Comparison of ENCODE assay signal across 25 mouse cellular contexts in the genomic region with DNA sequence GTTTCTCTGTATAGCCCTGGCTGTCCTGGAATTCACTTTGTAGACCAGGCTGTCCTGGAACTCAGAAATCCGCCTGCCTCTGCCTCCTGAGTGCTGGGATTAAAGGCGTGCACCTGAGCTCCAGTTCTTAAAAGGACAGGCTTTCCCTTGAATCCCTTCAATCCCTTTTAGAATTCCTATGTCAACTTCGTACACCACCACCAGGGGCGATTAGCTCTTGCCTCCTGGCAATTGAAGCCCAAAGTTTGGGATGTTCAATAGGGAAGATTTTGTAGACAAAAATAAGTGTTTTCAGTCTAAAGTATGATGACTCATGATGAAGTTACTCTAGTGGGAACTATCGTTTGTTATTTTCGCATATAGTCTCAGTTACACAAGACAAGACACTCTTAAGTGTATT. TPM values are rescaled to one million over a fixed set of nuclear protein-coding genes. Genes with fewer than 3 reads are reported as not detected.
DNase-seq lines count a peak whose midpoint lies in the region; ATAC-seq and TF ChIP-seq lines count a peak whose summit lies in the region.
"Had no signal": no experiment of that assay in that cellular context is flagged by ENCODE, and none has a peak within 500 bp of the region (broad histone marks: within the 10 kb centered on the region; RNA-seq: fewer than 3 reads in every experiment).

No protein-coding gene starts in this region.

- no peaks in the 10 kb centered on the region for H3K27me3 ChIP-seq in midbrain, embryonic 11.5 days (ENCODE audit: control insufficient read depth, insufficient read depth, low read length)
- no peaks in the 10 kb centered on the region for H3K27me3 ChIP-seq in midbrain, embryonic 16.5 days (ENCODE audit: control insufficient read depth, insufficient read depth, low read depth, low read length)
- H3K27me3 ChIP-seq in Patski, result no peaks in the 10 kb centered on the region
- H3K27me3 ChIP-seq: CH12.LX; embryonic facial prominence, embryonic 12.5 days; forebrain, embryonic 13.5 days; forebrain, embryonic 15.5 days had no signal

- CTCF ChIA-PET in Patski (lab: Charles Lee), result interaction anchor here (1.3 to 1.8 kb wide), 3 partner anchors 8 to 43 kb away, joined by 3 to 6 read pairs (median 3); partner anchors contain the start of gene Slc16a14

- no peak for ATAC-seq in midbrain, embryonic 11.5 days (ENCODE audit: low FRiP score)
- ATAC-seq in midbrain, embryonic 16.5 days, result no peak
- ATAC-seq in Patski, result no peak
- ATAC-seq: CD4-positive, CD25-positive, alpha-beta regulatory T cell, adult 4 months; forebrain, embryonic 13.5 days; forebrain, embryonic 15.5 days; forebrain, postnatal 0 days had no signal

- in situ Hi-C loops in Patski (cut with MboI; ENCODE audit: low pct_unique_long_range_greater_than_20kb), result loop anchor here (25.0 kb wide), 1 partner anchor 1160 kb away; no protein-coding TSS in a partner anchor

- H3K4me3 ChIP-seq in midbrain, embryonic 11.5 days (ENCODE audit: low read depth, low read length), result no peak overlapping the region
- H3K4me3 ChIP-seq in midbrain, embryonic 16.5 days (ENCODE audit: low read depth, low read length), result no peak overlapping the region
- H3K4me3 ChIP-seq: embryonic facial prominence, embryonic 10.5 days; embryonic facial prominence, embryonic 12.5 days; forebrain, embryonic 13.5 days; forebrain, embryonic 15.5 days had no signal

- H3K4me2 ChIP-seq in midbrain, embryonic 11.5 days, result no peak overlapping the region
- H3K4me2 ChIP-seq in midbrain, embryonic 16.5 days (ENCODE audit: low read length), result no peak overlapping the region
- H3K4me2 ChIP-seq: embryonic facial prominence, embryonic 12.5 days; forebrain, embryonic 13.5 days; forebrain, embryonic 15.5 days had no signal

- H3K9me3 ChIP-seq in midbrain, embryonic 11.5 days (ENCODE audit: control insufficient read depth, low read length), result no peaks in the 10 kb centered on the region
- H3K9me3 ChIP-seq in midbrain, embryonic 16.5 days (replicated peaks; ENCODE audit: control insufficient read depth, low read length, poor library complexity, severe bottlenecking), result no peaks in the 10 kb centered on the region
- H3K9me3 ChIP-seq: embryonic facial prominence, embryonic 10.5 days; embryonic facial prominence, embryonic 12.5 days; forebrain, embryonic 13.5 days; forebrain, embryonic 15.5 days had no signal

- H3K27ac ChIP-seq in midbrain, embryonic 11.5 days (ENCODE audit: low read depth, low read length), result no peak overlapping the region
- H3K27ac ChIP-seq in midbrain, embryonic 16.5 days (ENCODE audit: low read length), result no peak overlapping the region
- H3K27ac ChIP-seq: embryonic facial prominence, embryonic 10.5 days; embryonic facial prominence, embryonic 12.5 days; forebrain, embryonic 13.5 days; forebrain, embryonic 15.5 days had no signal

- H3K9ac ChIP-seq in midbrain, embryonic 11.5 days (ENCODE audit: low read length), result no peak overlapping the region
- H3K9ac ChIP-seq in midbrain, embryonic 16.5 days (ENCODE audit: low read depth, low read length), result no peak overlapping the region
- H3K9ac ChIP-seq: embryonic facial prominence, embryonic 12.5 days; forebrain, embryonic 13.5 days; forebrain, embryonic 15.5 days; forebrain, postnatal 0 days had no signal

- WGBS in midbrain, embryonic 11.5 days, result 85% methylated on average over 6 of the region's 6 CpGs
- 89% methylated on average over 6 of the region's 6 CpGs for WGBS in midbrain, embryonic 16.5 days

- DNase-seq in midbrain, embryonic 11.5 days (ENCODE audit: low spot score, missing footprints), result peak; percentile 67
- DNase-seq in Patski (ENCODE audit: low read depth, low spot score) (no peak), ZHBTc4 (ENCODE audit: low read depth, low spot score) (peak; percentile 62)
- no peak for DNase-seq in embryo, embryonic 10 days (ENCODE audit: low spot score)
- no peak for DNase-seq in adrenal gland, postnatal 4 days (ENCODE audit: low spot score in 2 of 2)
- DNase-seq: adrenal gland, adult 8-10 months; adrenal gland, postnatal 14 days; adrenal gland, postnatal 36 days; B cell, adult 2 months; cerebellum, adult 11 months; cerebellum, adult 18-20 months; cerebellum, adult 8-10 months; cerebellum, adult 9-11 months; cerebellum, postnatal 14 days; cerebellum, postnatal 36 days; forebrain, postnatal 0 days had no signal

- TF ChIP-seq CTCF in Patski (IDR thresholded peaks at IDR 0.05), result peak; percentile 51

- POLR2A ChIA-PET in Patski (lab: Charles Lee), result no interaction called here

- no peaks in the 10 kb centered on the region for H3K4me1 ChIP-seq in midbrain, embryonic 11.5 days (ENCODE audit: control insufficient read depth, insufficient read depth, low read length)
- H3K4me1 ChIP-seq in midbrain, embryonic 16.5 days (ENCODE audit: control insufficient read depth, insufficient read depth, low read length), result no peaks in the 10 kb centered on the region
- H3K4me1 ChIP-seq: embryonic facial prominence, embryonic 10.5 days; embryonic facial prominence, embryonic 12.5 days; forebrain, embryonic 13.5 days; forebrain, embryonic 15.5 days had no signal

- no peaks in the 10 kb centered on the region for H3K36me3 ChIP-seq in midbrain, embryonic 11.5 days (ENCODE audit: control insufficient read depth, insufficient read depth, low read length)
- H3K36me3 ChIP-seq in midbrain, embryonic 16.5 days (ENCODE audit: control insufficient read depth, insufficient read depth, low read length), result 0 out of 2 replicates have a peak, but pooled peaks cover 3% of the 10 kb centered on the region
- H3K36me3 ChIP-seq: embryonic facial prominence, embryonic 10.5 days; embryonic facial prominence, embryonic 12.5 days; forebrain, embryonic 15.5 days; G1E had no signal

RNA-seq across cellular contexts. Expression of gene Slc16a14, which starts 37.6 kb away (rescaled TPM):
- 4.7 and 4.8 TPM in 2 replicates for polyA plus RNA-seq in midbrain, embryonic 11.5 days (2014; fragmentation: Nextera tagmentation; extraction: Ambion mirVana)
- polyA plus RNA-seq in midbrain, embryonic 16.5 days (2015; fragmentation: Nextera tagmentation; extraction: Ambion mirVana), result 17.2 and 17.7 TPM in 2 replicates
- polyA plus RNA-seq in Patski (2021), result not detected
- total RNA-seq in adrenal gland, postnatal 4 days (2021), result 1 to 10 TPM; 3.6 to 5.1 TPM
- total RNA-seq: common myeloid progenitor, adult 5-6 weeks had no signal
- polyA plus RNA-seq: CD4-positive, CD25-positive, alpha-beta regulatory T cell, adult 4 months had no signal

RNA-seq across cellular contexts. Expression of gene Trip12, which starts 57.0 kb away (rescaled TPM):
- 99.4 and 107 TPM in 2 replicates for polyA plus RNA-seq in midbrain, embryonic 11.5 days (2014; fragmentation: Nextera tagmentation; extraction: Ambion mirVana)
- polyA plus RNA-seq in midbrain, embryonic 16.5 days (2015; fragmentation: Nextera tagmentation; extraction: Ambion mirVana), result 44.4 and 53.3 TPM in 2 replicates
- polyA plus RNA-seq in Patski (2021), result 159 TPM
- total RNA-seq in adrenal gland, postnatal 4 days (2021), result 100 to 1,000 TPM; 248 to 284 TPM

RNA-seq across cellular contexts. Expression of gene Fbxo36, which starts 57.7 kb away (rescaled TPM):
- 10.7 and 12.3 TPM in 2 replicates for polyA plus RNA-seq in midbrain, embryonic 11.5 days (2014; fragmentation: Nextera tagmentation; extraction: Ambion mirVana)
- polyA plus RNA-seq in midbrain, embryonic 16.5 days (2015; fragmentation: Nextera tagmentation; extraction: Ambion mirVana), result 6.0 and 6.6 TPM in 2 replicates
- polyA plus RNA-seq in Patski (2021), result 4.1 TPM
- total RNA-seq in adrenal gland, postnatal 4 days (2021), result 1 to 10 TPM; 8.5 to 9.3 TPM

Comparison
In these comparisons a context has a peak if more than half of its experiments do, and no peak if none do; other contexts are left out.
1. DNase-seq: peak in midbrain, embryonic 11.5 days (single experiment) and ZHBTc4 (single experiment); none in Patski (single experiment), embryo, embryonic 10 days (single experiment) and adrenal gland, postnatal 4 days (0 of 2).